In genomic region chr9:121352131-121352606, GRCm38 (mm10) we compare ENCODE assay signal across 8 mouse cellular contexts. TPM values are rescaled to one million over a fixed set of nuclear protein-coding genes. Genes with fewer than 3 reads are reported as not detected.
DNase-seq lines count a peak whose midpoint lies in the region; ATAC-seq and TF ChIP-seq lines count a peak whose summit lies in the region.

No protein-coding gene starts in this region.

- H3K27me3 ChIP-seq in heart, embryonic 11.5 days (ENCODE audit: control insufficient read depth, insufficient read depth, low read length) = no peaks in the 10 kb centered on the region
- H3K27me3 ChIP-seq in CH12.LX (replicated peaks) = no peaks in the 10 kb centered on the region
- no peaks in the 10 kb centered on the region for H3K27me3 ChIP-seq in intestine, embryonic 16.5 days (replicated peaks; ENCODE audit: control insufficient read depth, insufficient read depth, low read length)

- in situ Hi-C loops in CH12.LX (cut with MboI; ENCODE audit: low pct_ligation_motif_present, low pct_unique_long_range_greater_than_20kb, low sequenced_read_pairs) = loop anchor here (5.0 kb wide), 1 partner anchor 50 kb away; no protein-coding TSS in a partner anchor

- dilution Hi-C loops in CH12.LX (cut with MboI; ENCODE audit: extremely low pct_ligation_motif_present, extremely low pct_unique_long_range_greater_than_20kb, low sequenced_read_pairs) = no loop called here

- no peaks in the 10 kb centered on the region for H3K36me3 ChIP-seq in heart, embryonic 11.5 days (ENCODE audit: control insufficient read depth, insufficient read depth, low read length)
- H3K36me3 ChIP-seq in CH12.LX (replicated peaks in 1 of 2; ENCODE audit: control insufficient read depth in 1 of 2, insufficient read depth in 1 of 2, low read length in 1 of 2) = peaks cover 0 to 16% of the 10 kb centered on the region in 2 experiments
- no peaks in the 10 kb centered on the region for H3K36me3 ChIP-seq in intestine, embryonic 16.5 days (ENCODE audit: control insufficient read depth, insufficient read depth, low read length)

- peak; percentile 69 to 75 for TF ChIP-seq CTCF in CH12.LX (conservative IDR thresholded peaks at IDR 0.05 in 1 of 2, IDR thresholded peaks at IDR 0.05 in 1 of 2; ENCODE audit: low read depth in 2 of 2, low read length in 2 of 2)

- peak; percentile 47 for TF ChIP-seq RAD21 in CH12.LX (IDR thresholded peaks at IDR 0.05; ENCODE audit: low read depth, low read length)

- H3K4me3 ChIP-seq in heart, embryonic 11.5 days (ENCODE audit: low read depth, low read length) = no peak overlapping the region
- H3K4me3 ChIP-seq in CH12.LX (replicated peaks in 1 of 3; ENCODE audit: low read depth in 2 of 3, low read length in 2 of 3, poor library complexity in 1 of 3) = peak overlapping the region in 1 of 3 experiments; percentile 32
- no peak overlapping the region for H3K4me3 ChIP-seq in intestine, embryonic 16.5 days (ENCODE audit: low read length)

- H3K79me2 ChIP-seq in CH12.LX (replicated peaks; ENCODE audit: control insufficient read depth, extremely low read depth, insufficient read depth, poor library complexity, severe bottlenecking) = no peaks in the 10 kb centered on the region

- WGBS in heart, embryonic 11.5 days (ENCODE audit: insufficient replicate concordance) = 27% methylated on average over 11 of the region's 11 CpGs
- 24% methylated on average over 11 of the region's 11 CpGs for WGBS in intestine, embryonic 16.5 days

- DNase-seq in heart, adult 11 months = peak; percentile 96
- peak; percentile 71 for DNase-seq in CH12.LX (ENCODE audit: extremely low read depth)
- peak; percentile 75 for DNase-seq in embryo, embryonic 10 days (ENCODE audit: low spot score)
- DNase-seq in lung, postnatal 36 days = peak; percentile 87
- peak; percentile 75 for DNase-seq in thymus, postnatal 0 days (ENCODE audit: low spot score)
- no peak for DNase-seq in right cerebral cortex, adult 18-20 months

- peaks cover 47% of the 10 kb centered on the region for H3K4me1 ChIP-seq in heart, embryonic 11.5 days (ENCODE audit: control insufficient read depth, insufficient read depth, low read length)
- peaks cover 12 to 64% of the 10 kb centered on the region in 2 experiments for H3K4me1 ChIP-seq in CH12.LX (ENCODE audit: control insufficient read depth in 1 of 2, insufficient read depth in 2 of 2)
- peaks cover 69% of the 10 kb centered on the region for H3K4me1 ChIP-seq in intestine, embryonic 16.5 days (ENCODE audit: control insufficient read depth, insufficient read depth, low read length)

- H3K9ac ChIP-seq in heart, embryonic 11.5 days (ENCODE audit: low read depth, low read length) = no peak overlapping the region
- H3K9ac ChIP-seq in CH12.LX (ENCODE audit: insufficient read depth, low read depth) = no peak overlapping the region
- no peak overlapping the region for H3K9ac ChIP-seq in intestine, embryonic 16.5 days (ENCODE audit: low read depth, low read length)

- H3K9me3 ChIP-seq in heart, embryonic 11.5 days (replicated peaks; ENCODE audit: control insufficient read depth, low read length) = no peaks in the 10 kb centered on the region
- H3K9me3 ChIP-seq in CH12.LX (replicated peaks; ENCODE audit: low read length) = no peaks in the 10 kb centered on the region
- no peaks in the 10 kb centered on the region for H3K9me3 ChIP-seq in intestine, embryonic 16.5 days (ENCODE audit: control insufficient read depth, low read length)

- H3K4me2 ChIP-seq in heart, embryonic 11.5 days = no peak overlapping the region
- H3K4me2 ChIP-seq in CH12.LX (ENCODE audit: insufficient read depth, low read depth, poor library complexity, severe bottlenecking) = peak overlapping the region; percentile 32; the same call in 1 of the 2 replicates
- H3K4me2 ChIP-seq in intestine, embryonic 16.5 days (ENCODE audit: low read depth, low read length) = no peak overlapping the region

- no peak for TF ChIP-seq EP300 in CH12.LX (IDR thresholded peaks at IDR 0.05; ENCODE audit: low read length)

- no peak for ATAC-seq in heart, embryonic 11.5 days (replicated peaks; ENCODE audit: insufficient number of reproducible peaks, low FRiP score, low TSS enrichment)
- peak; percentile 43 for ATAC-seq in intestine, embryonic 16.5 days

- no peak overlapping the region for H3K27ac ChIP-seq in heart, embryonic 11.5 days (ENCODE audit: low read depth, low read length)
- H3K27ac ChIP-seq in CH12.LX (ENCODE audit: insufficient read depth, low read depth) = no peak overlapping the region
- peak overlapping the region; percentile 47; the same call in 1 of the 2 replicates for H3K27ac ChIP-seq in intestine, embryonic 16.5 days (ENCODE audit: low read length)

- no peak for TF ChIP-seq POLR2A in CH12.LX (IDR thresholded peaks at IDR 0.05; ENCODE audit: low read depth, low read length)

TF ChIP-seq in CH12.LX, 34 proteins besides CTCF, POLR2A, EP300 and RAD21:
- TF ChIP-seq TBP (conservative IDR thresholded peaks at IDR 0.05; ENCODE audit: low read depth, low read length) (no peak), PAX5 (IDR thresholded peaks at IDR 0.05; ENCODE audit: low read length) (no peak), SIN3A (IDR thresholded peaks at IDR 0.05; ENCODE audit: low read length) (no peak), ELF1 (IDR thresholded peaks at IDR 0.05; ENCODE audit: low read depth, low read length) (no peak), MEF2A (IDR thresholded peaks at IDR 0.05; ENCODE audit: borderline replicate concordance, low read depth, low read length) (no peak), RCOR1 (conservative IDR thresholded peaks at IDR 0.05; ENCODE audit: low read depth, low read length) (no peak), SMC3 (IDR thresholded peaks at IDR 0.05; ENCODE audit: low read depth, low read length) (peak; percentile 67), NELFE (IDR thresholded peaks at IDR 0.05; ENCODE audit: low read depth, low read length) (peak; percentile 26; the same call in 1 of the 2 replicates), E2F4 (IDR thresholded peaks at IDR 0.05; ENCODE audit: insufficient replicate concordance, low read depth, low read length) (no peak), ZKSCAN1 (IDR thresholded peaks at IDR 0.05; ENCODE audit: borderline replicate concordance, low read depth, low read length) (peak; percentile 24; the same call in 1 of the 2 replicates), TCF12 (IDR thresholded peaks at IDR 0.05; ENCODE audit: low read depth, low read length) (no peak), NRF1 (IDR thresholded peaks at IDR 0.05; ENCODE audit: low read depth, low read length) (no peak), POLR2AphosphoS2 (IDR thresholded peaks at IDR 0.05; ENCODE audit: low read depth, low read length) (no peak), CHD1 (IDR thresholded peaks at IDR 0.05; ENCODE audit: low read depth, low read length) (no peak), JUND (conservative IDR thresholded peaks at IDR 0.05; ENCODE audit: low read depth, low read length) (no peak), USF1 (IDR thresholded peaks at IDR 0.05; ENCODE audit: low read depth, low read length) (no peak), JUN (IDR thresholded peaks at IDR 0.05; ENCODE audit: insufficient read depth, low read depth, low read length) (no peak), MXI1 (IDR thresholded peaks at IDR 0.05; ENCODE audit: low read depth, low read length) (peak; percentile 40; the same call in 1 of the 2 replicates), CHD2 (IDR thresholded peaks at IDR 0.05; ENCODE audit: low read length) (no peak), ZC3H11A (IDR thresholded peaks at IDR 0.05; ENCODE audit: low read depth, low read length) (no peak), BHLHE40 (IDR thresholded peaks at IDR 0.05; ENCODE audit: low read depth, low read length) (0 out of 2 replicates have a peak, but pooled peaks have one; percentile 19), GABPA (IDR thresholded peaks at IDR 0.05; ENCODE audit: insufficient replicate concordance, low read depth, low read length) (no peak), ZMIZ1 (IDR thresholded peaks at IDR 0.05; ENCODE audit: low read depth, low read length) (no peak), USF2 (conservative IDR thresholded peaks at IDR 0.05; ENCODE audit: low read depth, low read length) (no peak), ETS1 (conservative IDR thresholded peaks at IDR 0.05; ENCODE audit: low read depth, low read length) (no peak), MAZ (IDR thresholded peaks at IDR 0.05; ENCODE audit: low read depth, low read length) (no peak), MYC (IDR thresholded peaks at IDR 0.05; ENCODE audit: low read depth, low read length) (no peak), HCFC1 (IDR thresholded peaks at IDR 0.05; ENCODE audit: low read depth, low read length) (no peak), MAX (IDR thresholded peaks at IDR 0.05; ENCODE audit: low read length) (peak; percentile 43; the same call in 1 of the 2 replicates), KAT2A (IDR thresholded peaks at IDR 0.05; ENCODE audit: insufficient replicate concordance, low read length) (no peak), MAFK (IDR thresholded peaks at IDR 0.05; ENCODE audit: insufficient replicate concordance, low read length) (no peak), UBTF (IDR thresholded peaks at IDR 0.05; ENCODE audit: low read depth, low read length) (no peak), IRF4 (IDR thresholded peaks at IDR 0.05; ENCODE audit: low read depth, low read length) (no peak), ZNF384 (IDR thresholded peaks at IDR 0.05; ENCODE audit: low read depth, low read length) (no peak)

RNA-seq across cellular contexts. Expression of gene Trak1, which starts 54.9 kb away (rescaled TPM):
- polyA plus RNA-seq in heart, embryonic 11.5 days (2014; fragmentation: Nextera tagmentation; extraction: Ambion mirVana) = 21.3 and 27.2 TPM in 2 replicates
- 16.5 and 18.1 TPM in 2 replicates for total RNA-seq in CH12.LX (2012; rRNA removed)
- total RNA-seq in CH12.LX (2014; rRNA removed) = 7.0 and 8.2 TPM in 2 replicates
- polyA plus RNA-seq in CH12.LX (2012; ENCODE audit: insufficient read length, low read depth) = 24.6 and 28.6 TPM in 2 replicates
- polyA plus RNA-seq in intestine, embryonic 16.5 days (2015; fragmentation: Nextera tagmentation; extraction: Ambion mirVana) = 21.7 and 23.7 TPM in 2 replicates
- polyA plus RNA-seq in thymus, postnatal 0 days (2015; fragmentation: Nextera tagmentation; extraction: Ambion mirVana) = 17.0 and 22.6 TPM in 2 replicates
